Mouse (Mus musculus) layer of hippocampus, adult 2 months (tissue): ENCODE results near the gene Ifna16. TPM values are rescaled to one million over a fixed set of nuclear protein-coding genes. Genes with fewer than 3 reads are reported as not detected.

Experiments
- DNase-seq, 2 experiments: peaks; one replicate each; pipeline ENCODE4 v3.0.0; 2022; ENCODE audit warnings: low spot score in 2 of 2
- H3K27ac ChIP-seq: fragments of 200-600 bp; 2 replicates; pipeline ENCODE4 v1.8.1; 2022
- H3K4me3 ChIP-seq: fragments of 200-600 bp; 2 replicates; pipeline ENCODE4 v1.8.1; 2022; ENCODE audit warnings: mild to moderate bottlenecking
- CTCF ChIP-seq: fragments of 200-600 bp; conservative IDR thresholded peaks from 2 replicates; pipeline ENCODE4 v1.8.1; 2022; ENCODE audit warnings: antibody characterized with exemption, mild to moderate bottlenecking, moderate library complexity
- long read RNA-seq, 2 experiments: library from polyadenylated mRNA; stranded (forward); transcript quantifications; one replicate each; pipeline ENCODE4 v2.0.0; 2021; ENCODE audit warnings: borderline mapping rate in 2 of 2
- total RNA-seq, 2 experiments: library from RNA; stranded (reverse); gene quantifications; 2 replicates each; pipeline ENCODE4 v1.2.3; 2021

The Ifna16 gene
- total RNA-seq, result not detected
- long read RNA-seq, experiment 1, result 0 reads
- long read RNA-seq, experiment 2, result 0 reads

GRCm38 (mm10) chr4:88676824-88677223, at the start of gene Ifna16:
Gene Ifna16 (minus strand): TSS chr4:88676924.
- no peak for TF ChIP-seq CTCF
- Histone ChIP-seq H3K4me3 (no peak within 1 kb of the TSS), H3K27ac (no peak within 1 kb of the TSS)
- DNase-seq, result no peak

GRCm38 (mm10) chr4:88723497-88724090, 46.9 kb upstream of the Ifna16 start:
- TF ChIP-seq CTCF, result no peak
- H3K27ac ChIP-seq, result no peak overlapping the region
- no peak for DNase-seq
- H3K4me3 ChIP-seq, result no peak overlapping the region

- TF ChIP-seq CTCF, result no peak
- Histone ChIP-seq H3K4me3 (peak within 1 kb of the TSS; percentile 78), H3K27ac (peak within 1 kb of the TSS; percentile 98)
- DNase-seq, result peak; percentile 88 to 92
These were observed 45.3 kb upstream of the Ifna16 start, which contains the start of the genes Gm26566 and Klhl9 for GRCm38 (mm10) chr4:88721791-88722721. Gene Gm26566 (plus strand): TSS chr4:88721805. Gene Klhl9 (minus strand): TSS chr4:88722465.

- Histone ChIP-seq H3K4me3 (peak overlapping the region; percentile 78), H3K27ac (no peak overlapping the region)
- no peak for DNase-seq
- TF ChIP-seq CTCF, result no peak
These were observed 42.0 kb upstream of the Ifna16 start for GRCm38 (mm10) chr4:88718715-88719114.

- Histone ChIP-seq H3K4me3 (no peak overlapping the region), H3K27ac (no peak overlapping the region)
- DNase-seq, result no peak
- no peak for TF ChIP-seq CTCF
These were observed 38.3 kb upstream of the Ifna16 start for GRCm38 (mm10) chr4:88715059-88715458.

- no peak for TF ChIP-seq CTCF
- no peak overlapping the region for H3K27ac ChIP-seq
- no peak for DNase-seq
These were observed 37.6 kb upstream of the Ifna16 start for GRCm38 (mm10) chr4:88714281-88714680.

GRCm38 (mm10) chr4:88707128-88707826, 30.6 kb upstream of the Ifna16 start:
- H3K4me3 ChIP-seq, result no peak overlapping the region
- TF ChIP-seq CTCF, result no peak
- no peak overlapping the region for H3K27ac ChIP-seq
- no peak for DNase-seq

More at GRCm38 (mm10) chr4:88714281-88714680, 37.6 kb upstream of the Ifna16 start:
- H3K4me3 ChIP-seq, result no peak overlapping the region

GRCm38 (mm10) chr4:88705924-88706323, 29.2 kb upstream of the Ifna16 start:
- no peak for DNase-seq
- H3K27ac ChIP-seq, result no peak overlapping the region
- no peak for TF ChIP-seq CTCF
- no peak overlapping the region for H3K4me3 ChIP-seq

GRCm38 (mm10) chr4:88699301-88699700, 22.6 kb upstream of the Ifna16 start:
- no peak for TF ChIP-seq CTCF
- Histone ChIP-seq H3K27ac (no peak overlapping the region), H3K4me3 (no peak overlapping the region)
- DNase-seq, result no peak

GRCm38 (mm10) chr4:88698781-88699180, 22.1 kb upstream of the Ifna16 start:
- Histone ChIP-seq H3K4me3 (no peak overlapping the region), H3K27ac (no peak overlapping the region)
- no peak for TF ChIP-seq CTCF
- DNase-seq, result no peak

- no peak for TF ChIP-seq CTCF
- Histone ChIP-seq H3K27ac (no peak overlapping the region), H3K4me3 (no peak overlapping the region)
- DNase-seq, result no peak
These were observed 21.0 kb upstream of the Ifna16 start for GRCm38 (mm10) chr4:88697753-88698152.

GRCm38 (mm10) chr4:88697108-88697507, 20.4 kb upstream of the Ifna16 start:
- no peak for DNase-seq
- H3K27ac ChIP-seq, result no peak overlapping the region
- no peak for TF ChIP-seq CTCF
- H3K4me3 ChIP-seq, result no peak overlapping the region
